Mouse (Mus musculus) gastrocnemius, postnatal 10 days (tissue): ENCODE measurements at regions not wholly inside any gene's neighbourhood (a gene's known extent, or its start where the extent isn't known, plus 50 kb on each side); places are given as distances from the start of the nearest gene placed in this dataset.

ENCODE experiments used
- DNase-seq: peaks from one replicate; pipeline ENCODE4 v3.0.0; 2021; ENCODE audit warnings: mixed read lengths

GRCm38 (mm10) chr9:85450877-85451276 lies 123.7 kb upstream of the Tent5a start:
- no peak for DNase-seq

GRCm38 (mm10) chr9:85449493-85449892 lies 122.3 kb upstream of the Tent5a start:
- DNase-seq: no peak

GRCm38 (mm10) chr9:85442761-85443505 lies 115.8 kb upstream of the Tent5a start:
- DNase-seq: no peak

GRCm38 (mm10) chr9:85439664-85440063 lies 112.5 kb upstream of the Tent5a start:
- no peak for DNase-seq

- no peak for DNase-seq
Measured at GRCm38 (mm10) chr9:85432220-85432619, 105.1 kb upstream of the Tent5a start.

- no peak for DNase-seq
Measured at GRCm38 (mm10) chr9:85426809-85427208, 99.7 kb upstream of the Tent5a start.

GRCm38 (mm10) chr9:85423908-85424307 lies 96.8 kb upstream of the Tent5a start:
- no peak for DNase-seq

- no peak for DNase-seq
Measured at GRCm38 (mm10) chr9:85414391-85414790, 87.2 kb upstream of the Tent5a start.

- no peak for DNase-seq
Measured at GRCm38 (mm10) chr9:85413813-85414212, 86.7 kb upstream of the Tent5a start.

GRCm38 (mm10) chr9:85410643-85411296 lies 83.6 kb upstream of the Tent5a start:
- DNase-seq: peak; percentile 16

- no peak for DNase-seq
Measured at GRCm38 (mm10) chr9:85409974-85410506, 82.9 kb upstream of the Tent5a start.

- DNase-seq: no peak
Measured at GRCm38 (mm10) chr9:85408461-85408860, 81.3 kb upstream of the Tent5a start.

- no peak for DNase-seq
Measured at GRCm38 (mm10) chr9:85407592-85407991, 80.4 kb upstream of the Tent5a start.

GRCm38 (mm10) chr9:85401736-85402135 lies 74.6 kb upstream of the Tent5a start:
- no peak for DNase-seq

GRCm38 (mm10) chr9:85400600-85401313 lies 73.6 kb upstream of the Tent5a start:
- no peak for DNase-seq

- DNase-seq: no peak
Measured at GRCm38 (mm10) chr9:85394975-85395374, 67.8 kb upstream of the Tent5a start.

GRCm38 (mm10) chr9:85391283-85391682 lies 64.1 kb upstream of the Tent5a start:
- no peak for DNase-seq

- no peak for DNase-seq
Measured at GRCm38 (mm10) chr9:85388775-85389393, 61.7 kb upstream of the Tent5a start.

- no peak for DNase-seq
Measured at GRCm38 (mm10) chr9:85382413-85382812, 55.3 kb upstream of the Tent5a start.

- no peak for DNase-seq
Measured at GRCm38 (mm10) chr9:85380756-85381155, 53.6 kb upstream of the Tent5a start.

- no peak for DNase-seq
Measured at GRCm38 (mm10) chr9:85379135-85379534, 52.0 kb upstream of the Tent5a start.
